Mouse (Mus musculus): Measurements from ENCODE around the gene Serpina3g.
"Not testable (repeated sequence)": the region's sequence is repeated elsewhere in the genome, so short reads cannot be mapped to it uniquely, and the experiment has no call there.

The Serpina3g gene

DNA sequence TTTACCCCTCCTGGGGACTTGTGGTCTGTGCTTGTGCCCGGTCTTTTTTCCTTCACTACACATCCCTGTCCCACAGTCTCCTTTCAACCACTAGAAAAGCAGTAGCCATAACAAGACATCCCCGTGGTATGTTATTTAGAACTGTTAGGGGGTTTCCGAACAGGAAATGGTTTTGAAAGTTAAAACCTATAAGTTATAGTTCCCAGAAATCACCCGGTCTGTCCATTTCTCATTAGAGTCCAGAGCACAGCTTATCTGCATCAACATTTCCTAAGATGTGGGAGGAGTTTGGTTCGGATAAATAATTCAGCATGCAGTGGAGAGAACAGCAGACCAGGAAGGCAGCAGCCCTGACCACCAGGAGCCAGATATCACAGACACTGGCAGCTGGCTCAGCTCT is at the start of gene Serpina3g:
Gene Serpina3g (plus strand): TSS at position 331 of the 400 bp plus-strand sequence.
- no peak for DNase-seq (ENCODE audit: low spot score)

DNA sequence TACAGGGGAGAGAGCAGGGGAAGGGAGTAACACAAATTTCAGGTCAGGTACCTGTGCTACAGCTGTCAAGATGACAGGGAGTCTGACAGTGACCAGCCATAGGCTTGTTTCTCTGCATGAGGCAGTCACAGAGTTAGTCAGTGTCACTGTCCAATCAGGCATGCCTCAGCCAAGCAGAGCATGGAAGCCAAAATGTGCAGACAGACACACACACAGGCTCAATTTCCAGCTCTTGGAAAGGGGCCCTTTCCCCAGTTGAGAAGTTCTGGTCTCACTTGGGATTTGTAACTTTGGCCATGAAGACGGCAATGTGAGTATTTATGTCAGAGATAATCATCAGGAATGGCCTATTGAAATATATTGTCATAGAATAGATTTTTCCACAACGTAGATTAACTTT is 46.8 kb upstream of the Serpina3g start:
- no peak for DNase-seq (ENCODE audit: low spot score)

DNA sequence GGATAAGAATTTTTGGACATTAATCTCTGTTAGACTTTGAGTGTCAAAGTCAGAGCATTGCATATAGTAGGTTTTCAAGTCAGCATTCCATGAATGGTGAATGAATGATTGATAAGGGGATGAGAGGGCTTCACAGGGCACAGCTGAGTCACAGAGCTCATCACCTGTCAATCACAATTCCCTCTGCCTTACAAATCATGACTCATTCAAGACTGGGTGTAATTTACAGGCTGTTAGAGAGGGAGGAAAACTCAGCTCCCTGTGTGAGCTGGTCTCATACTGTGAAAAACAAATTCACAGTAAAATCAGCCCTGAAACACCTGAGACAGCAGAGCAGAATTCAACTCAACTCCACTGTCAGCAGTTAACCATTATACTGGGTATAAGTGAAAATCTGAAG is 45.2 kb upstream of the Serpina3g start:
- no peak for DNase-seq (ENCODE audit: low spot score)

DNA sequence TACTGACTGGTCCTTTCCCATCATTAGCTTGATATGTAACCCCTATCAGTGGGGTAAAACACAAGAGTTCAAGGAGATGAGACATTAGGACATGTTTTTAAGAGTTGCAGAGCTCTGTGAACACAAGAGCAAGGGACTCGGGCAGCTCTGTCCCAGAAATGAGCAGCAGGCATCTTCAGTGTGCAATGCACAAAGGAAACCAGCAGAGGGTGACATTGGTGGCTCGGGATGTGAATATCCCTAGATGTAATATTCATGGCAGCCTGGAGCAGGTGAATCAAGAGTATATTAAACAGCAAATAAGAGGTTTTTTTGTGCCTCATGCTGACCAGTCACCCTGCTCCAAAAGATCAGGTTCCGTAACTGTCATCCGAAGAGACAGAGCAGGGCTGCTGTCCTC is 26.9 kb upstream of the Serpina3g start:
- DNase-seq (ENCODE audit: low spot score), result no peak

DNA sequence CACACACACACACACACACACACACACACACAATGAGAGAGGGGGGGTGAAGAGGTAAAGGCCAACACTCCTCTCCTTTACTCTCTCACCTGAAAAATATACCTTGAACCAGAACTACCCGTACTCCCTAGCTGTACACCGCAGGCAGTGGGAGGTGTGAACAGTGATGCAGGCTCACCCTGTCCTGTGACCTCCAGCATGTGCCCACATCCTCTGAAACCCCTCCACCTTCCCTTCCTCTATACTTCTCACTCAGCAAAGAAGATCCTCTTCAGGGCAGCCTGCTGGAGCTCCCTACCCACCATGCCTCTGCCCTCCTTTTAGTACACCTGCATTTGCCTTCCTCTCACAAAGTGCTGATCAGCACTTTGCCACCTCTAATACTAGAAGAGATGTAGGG is 26.2 kb upstream of the Serpina3g start:
- no peak for DNase-seq (ENCODE audit: low spot score)

DNA sequence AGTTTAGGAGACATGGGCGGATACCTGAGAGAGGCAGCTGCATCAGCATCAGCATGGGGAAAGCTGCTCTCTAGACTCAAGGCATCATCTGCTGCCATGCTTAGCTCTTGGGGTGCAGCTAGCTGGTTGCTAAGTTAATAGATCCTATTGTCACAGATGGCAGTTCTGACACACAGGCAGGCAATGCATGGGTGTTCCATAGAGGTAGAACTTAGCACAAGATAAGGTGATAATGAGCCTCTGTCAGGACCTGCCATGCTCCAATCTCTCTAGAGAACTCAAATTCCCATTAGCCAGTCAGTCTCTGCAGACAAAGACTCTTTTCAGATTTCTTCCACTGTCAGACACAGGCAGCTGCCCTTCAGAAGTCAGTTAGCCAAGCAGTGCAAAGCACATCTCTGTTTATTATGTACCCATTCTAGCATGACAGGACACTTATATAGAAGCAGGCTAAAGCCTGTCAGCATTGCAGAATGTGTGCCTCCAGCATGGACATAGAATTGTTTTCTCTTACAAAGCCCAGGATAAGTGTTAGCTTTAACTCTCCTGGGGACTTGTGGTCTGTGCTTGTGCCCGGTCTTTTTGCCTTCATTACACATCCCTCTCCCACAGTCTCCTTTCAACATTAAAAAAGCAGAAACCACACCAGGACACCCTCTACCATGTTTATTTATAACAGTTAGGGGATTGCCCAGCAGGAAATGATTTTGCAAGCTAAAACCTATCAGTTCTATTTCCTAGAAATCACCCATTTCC is 22.2 kb upstream of the Serpina3g start:
- no peak for DNase-seq (ENCODE audit: low spot score)

DNA sequence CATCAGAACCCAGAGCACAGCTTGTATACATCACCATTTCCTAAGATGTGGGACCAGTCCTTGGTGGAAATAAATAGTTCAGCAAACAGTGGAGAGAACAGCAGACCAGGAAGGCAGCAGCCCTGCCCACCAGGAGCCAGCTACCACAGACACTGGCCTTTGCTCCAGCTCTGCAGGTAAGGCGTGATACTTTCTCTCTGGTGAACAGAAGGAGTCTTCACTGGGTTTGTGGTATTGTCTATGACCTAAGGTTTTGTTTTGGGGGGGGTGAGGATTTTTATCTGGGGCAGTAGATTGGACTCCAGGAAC is 21.6 kb upstream of the Serpina3g start, which contains the start of gene Serpina3f:
Gene Serpina3f (plus strand): TSS at position 100 of the 309 bp plus-strand sequence.
- DNase-seq (ENCODE audit: low spot score), result no peak

DNA sequence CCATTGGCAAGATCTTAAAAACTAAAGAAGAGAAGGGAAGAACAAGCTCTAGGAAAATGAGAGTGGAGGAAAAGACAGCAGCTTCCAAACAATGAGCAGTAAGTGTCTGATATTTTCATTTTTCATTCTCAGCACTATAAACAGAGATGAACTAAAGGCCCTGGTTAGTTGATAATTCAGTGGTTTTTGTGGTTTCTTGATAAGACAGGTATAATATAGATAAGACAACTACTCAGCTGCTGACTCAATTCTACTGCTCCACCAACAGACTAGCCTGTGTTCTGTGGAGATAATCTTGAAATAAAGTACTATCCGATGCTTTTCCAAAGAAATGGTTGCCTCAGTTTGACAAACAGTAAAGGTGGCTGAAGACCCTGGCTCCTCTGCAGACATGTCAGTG is 20.8 kb upstream of the Serpina3g start:
- DNase-seq (ENCODE audit: low spot score), result no peak

DNA sequence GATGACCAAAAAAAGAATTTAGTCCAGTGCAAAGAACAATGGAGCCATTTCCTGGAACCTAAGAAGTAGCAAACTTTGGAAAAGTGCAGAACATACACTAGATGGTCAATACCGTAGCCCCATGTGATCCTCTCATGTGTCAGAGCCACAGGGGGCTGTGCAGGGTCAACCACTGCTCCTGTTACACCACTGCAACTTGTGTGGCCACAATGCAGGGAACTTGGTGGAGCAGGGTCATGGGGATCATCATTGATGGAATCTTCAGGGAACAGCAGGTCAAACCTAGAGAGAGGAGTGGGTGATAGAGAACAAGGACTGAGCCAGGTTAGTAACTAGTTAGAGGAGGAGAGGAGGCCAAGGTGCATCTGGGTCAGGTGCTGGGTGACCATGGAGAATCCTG is 14.4 kb upstream of the Serpina3g start:
- DNase-seq (ENCODE audit: low spot score), result no peak

DNA sequence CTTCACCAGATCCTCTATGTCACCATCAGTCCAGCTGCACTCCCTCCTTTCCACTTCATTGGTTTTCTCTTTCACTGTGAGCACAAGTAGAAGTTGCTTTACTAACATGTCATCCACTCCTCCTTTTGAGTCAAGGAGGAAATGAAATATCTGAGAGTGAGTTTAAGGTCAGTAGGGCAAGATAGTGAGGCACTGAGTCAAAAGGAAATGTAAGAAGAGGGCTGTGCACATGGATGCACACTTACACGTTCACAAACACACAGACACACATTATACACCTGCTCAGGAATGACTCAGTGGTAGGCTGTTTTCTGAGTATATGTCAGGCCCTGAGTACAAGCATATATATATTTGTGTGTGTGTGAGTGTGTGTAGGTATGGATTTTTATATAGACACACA is 12.4 kb upstream of the Serpina3g start:
- DNase-seq (ENCODE audit: low spot score), result no peak

DNA sequence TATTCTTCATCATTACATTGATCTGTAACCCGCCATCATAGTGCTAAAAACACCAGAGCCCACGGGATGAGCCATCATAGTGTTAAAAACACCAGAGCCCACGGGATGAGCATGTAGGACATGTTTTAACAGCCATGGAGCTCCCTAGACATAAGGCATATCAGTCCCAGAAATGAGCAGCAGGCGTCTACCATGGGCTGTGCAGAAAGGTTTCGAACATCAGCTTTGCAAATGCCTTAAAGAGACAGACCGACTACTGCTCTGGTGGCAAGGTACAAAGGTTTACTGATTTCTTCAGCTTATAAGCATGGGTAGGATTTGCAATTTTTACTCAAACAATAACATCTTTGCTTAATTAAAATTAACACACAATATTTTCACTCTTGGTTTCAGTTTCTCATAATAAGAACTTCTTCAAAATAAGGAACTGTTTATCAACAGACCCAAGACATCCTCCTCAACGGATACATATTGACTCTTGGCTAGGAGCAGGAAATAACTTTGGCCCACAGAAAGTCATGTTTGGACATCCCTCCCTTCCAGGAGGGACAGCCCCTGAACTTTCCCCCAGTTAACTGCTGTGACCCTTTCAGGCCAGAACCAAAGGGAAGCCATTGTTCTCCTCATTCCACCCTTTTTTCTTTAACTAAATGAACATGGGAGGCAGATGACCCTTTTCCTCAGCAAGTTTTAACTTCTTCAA is 11.3 kb upstream of the Serpina3g start:
- DNase-seq (ENCODE audit: low spot score), result peak; percentile 14

DNA sequence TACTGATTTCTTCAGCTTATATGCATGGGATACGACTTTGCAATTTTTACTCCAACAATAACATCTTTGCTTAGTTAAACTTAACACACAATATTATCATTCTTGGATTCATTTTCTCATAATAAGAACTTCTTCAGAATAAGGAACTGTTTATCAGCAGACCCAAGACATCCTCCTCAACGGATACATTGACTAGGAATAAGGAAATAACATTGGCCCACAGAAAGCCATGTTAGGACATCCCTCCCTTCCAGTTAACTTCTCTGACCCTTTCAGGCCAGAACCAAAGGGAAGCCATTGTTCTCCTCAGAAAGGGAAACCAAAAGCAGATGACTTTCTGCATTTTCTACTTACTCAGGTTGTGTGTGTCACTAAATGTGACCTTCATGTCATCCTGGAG is 5.3 kb upstream of the Serpina3g start:
- no peak for DNase-seq (ENCODE audit: low spot score)

DNA sequence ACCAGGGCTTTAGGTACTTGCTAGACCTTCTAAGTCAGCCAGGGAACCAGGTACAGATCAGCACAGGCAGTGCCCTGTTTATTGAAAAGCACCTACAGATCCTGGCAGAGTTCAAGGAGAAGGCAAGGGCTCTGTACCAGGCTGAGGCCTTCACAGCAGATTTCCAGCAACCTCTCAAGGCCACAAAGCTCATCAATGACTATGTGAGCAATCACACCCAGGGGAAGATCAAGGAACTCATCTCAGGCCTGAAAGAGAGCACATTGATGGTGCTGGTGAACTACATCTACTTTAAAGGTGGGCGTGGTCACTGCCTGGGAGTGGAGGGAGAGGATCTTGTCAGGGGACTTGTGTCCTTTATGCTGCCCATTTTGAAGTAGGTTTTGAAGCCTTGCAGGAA is 2.0 kb downstream of the Serpina3g start:
- not testable (repeated sequence) for DNase-seq (ENCODE audit: low spot score)

DNA sequence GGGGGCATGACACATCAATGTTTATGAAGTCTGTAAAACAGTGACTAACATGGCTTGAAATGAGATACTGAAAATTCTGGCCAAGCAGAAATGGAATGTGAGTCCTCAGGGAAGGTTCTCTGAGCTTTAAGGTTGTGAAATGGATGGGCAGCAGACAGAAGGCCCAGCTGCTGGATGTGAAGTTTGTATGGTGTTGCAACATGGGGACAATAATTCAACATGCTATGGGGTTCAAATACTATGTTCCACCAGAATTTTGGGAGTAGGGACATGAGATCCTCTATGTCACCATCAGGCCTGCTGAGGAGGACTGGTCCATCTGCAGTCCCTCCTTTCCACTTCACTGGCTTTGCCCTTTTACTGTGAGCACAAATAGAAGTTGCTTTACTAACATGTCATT is 7.3 kb downstream of the Serpina3g start:
- DNase-seq (ENCODE audit: low spot score), result no peak

DNA sequence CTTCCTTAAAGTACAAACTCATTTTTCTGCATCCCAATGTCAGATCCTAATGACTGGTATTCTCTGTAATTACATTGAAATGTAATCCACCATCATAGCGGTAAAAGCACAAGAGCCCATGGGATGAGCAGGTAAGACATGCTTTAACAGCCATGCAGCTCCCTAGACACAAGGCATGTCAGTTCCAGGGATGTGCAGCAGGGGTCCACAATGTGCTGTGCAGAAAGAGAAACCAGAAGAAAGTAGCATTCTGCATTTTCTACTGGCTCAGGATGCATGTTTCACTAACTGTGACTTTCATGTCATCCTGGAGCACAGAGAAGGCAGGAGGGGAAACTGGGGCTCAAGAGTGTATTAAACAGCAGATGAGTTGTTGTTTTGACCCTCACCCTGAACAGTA is 9.0 kb downstream of the Serpina3g start:
- DNase-seq (ENCODE audit: low spot score), result peak; percentile 6

DNA sequence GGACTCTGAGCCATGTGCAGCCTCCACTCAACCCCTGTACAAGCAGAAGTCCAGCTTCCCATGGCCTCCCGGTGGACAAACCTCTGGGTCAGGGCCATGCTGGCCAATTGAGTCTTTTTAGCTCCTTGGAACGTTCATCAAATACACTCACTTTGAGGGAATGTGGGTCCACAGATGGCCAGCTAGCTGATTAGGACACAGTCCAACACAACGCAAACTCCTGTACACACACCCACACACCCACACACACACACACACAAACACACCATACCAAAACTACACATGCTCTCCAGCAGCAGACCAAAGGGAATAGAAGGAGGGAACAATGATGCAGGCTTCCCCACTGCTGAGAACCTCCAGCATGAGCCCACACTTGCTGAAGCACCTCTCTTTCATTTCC is 9.6 kb downstream of the Serpina3g start:
- DNase-seq (ENCODE audit: low spot score), result no peak

DNA sequence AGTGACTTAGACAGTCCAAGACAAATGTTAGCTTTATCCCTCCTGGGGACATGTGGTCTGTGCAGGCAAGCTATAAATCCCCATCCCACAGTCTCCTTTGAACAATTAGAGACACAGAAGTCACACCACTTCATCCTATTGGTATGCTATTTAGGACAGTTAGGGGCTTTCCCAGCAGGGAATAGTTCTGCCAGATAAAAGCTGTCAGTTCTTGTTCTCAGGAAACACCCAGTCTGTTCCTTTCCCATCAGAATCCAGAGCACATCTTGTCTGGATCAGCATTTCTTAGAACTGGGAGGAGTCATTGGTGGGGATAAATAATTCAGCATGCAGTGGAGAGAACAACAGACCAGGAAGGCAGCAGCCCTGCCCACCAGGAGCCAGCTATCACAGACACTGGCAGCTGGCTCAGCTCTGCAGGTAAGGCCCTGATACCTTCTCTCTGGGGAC is 11.5 kb downstream of the Serpina3g start:
- no peak for DNase-seq (ENCODE audit: low spot score)

DNA sequence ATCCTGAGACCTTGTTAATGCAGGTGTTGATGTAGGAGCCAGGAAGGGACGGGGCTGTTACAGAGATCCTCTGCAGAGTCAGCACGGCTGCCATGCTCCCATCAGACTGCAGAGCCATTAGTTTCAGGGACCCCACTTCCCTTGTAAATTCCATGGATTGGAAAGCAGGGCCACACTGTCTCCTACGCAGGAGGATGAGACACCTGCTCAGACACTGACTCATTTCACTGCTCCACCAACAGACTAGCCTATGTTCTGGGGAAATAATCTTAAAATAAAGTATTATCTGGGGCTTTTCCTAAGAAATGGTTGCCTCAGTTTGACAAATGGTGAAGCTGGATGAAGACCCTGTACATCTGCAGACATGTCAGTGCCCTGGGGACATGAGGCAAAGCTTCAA is 12.2 kb downstream of the Serpina3g start:
- DNase-seq (ENCODE audit: low spot score), result no peak

DNA sequence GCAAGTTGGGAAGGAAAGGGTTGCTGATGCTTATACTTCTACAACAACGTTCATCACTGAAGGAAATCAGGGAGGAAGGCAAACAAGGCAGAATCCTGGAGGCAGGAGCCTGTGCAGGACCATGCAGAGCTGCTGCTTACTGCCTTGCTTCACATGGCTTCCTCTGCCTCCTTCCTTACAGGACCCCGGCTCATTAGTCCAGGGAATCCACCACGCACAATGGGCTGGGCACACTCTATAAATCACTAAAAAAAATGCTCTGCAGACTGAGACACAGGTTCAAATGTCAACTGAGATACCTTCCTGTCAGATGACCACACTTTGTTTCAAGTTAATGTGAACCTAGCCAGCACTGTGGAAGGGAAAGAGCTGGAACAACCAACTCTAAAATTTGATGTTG is 25.0 kb downstream of the Serpina3g start:
- DNase-seq (ENCODE audit: low spot score), result no peak

DNA sequence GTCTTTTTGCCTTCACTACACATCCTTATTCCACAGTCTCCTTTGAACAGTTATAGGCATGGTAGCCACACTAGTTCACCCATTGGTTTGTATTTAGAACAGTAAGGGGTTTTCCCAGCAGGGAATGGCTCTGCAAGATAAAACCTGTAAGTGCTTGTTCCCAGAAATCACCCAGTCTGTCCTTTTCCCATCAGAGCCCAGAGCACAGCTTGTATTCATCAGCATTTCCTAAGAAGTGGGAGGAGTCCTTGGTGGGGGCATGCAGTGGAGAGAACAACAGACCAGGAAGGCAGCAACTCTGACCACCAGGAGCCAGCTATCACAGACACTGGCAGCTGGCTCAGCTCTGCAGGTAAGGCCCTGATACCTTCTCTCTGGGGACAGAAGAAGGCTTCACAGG is 26.8 kb downstream of the Serpina3g start, which contains the start of gene Serpina3i:
Gene Serpina3i (plus strand): TSS at position 260 of the 400 bp plus-strand sequence.
- peak; percentile 21 for DNase-seq (ENCODE audit: low spot score)

DNA sequence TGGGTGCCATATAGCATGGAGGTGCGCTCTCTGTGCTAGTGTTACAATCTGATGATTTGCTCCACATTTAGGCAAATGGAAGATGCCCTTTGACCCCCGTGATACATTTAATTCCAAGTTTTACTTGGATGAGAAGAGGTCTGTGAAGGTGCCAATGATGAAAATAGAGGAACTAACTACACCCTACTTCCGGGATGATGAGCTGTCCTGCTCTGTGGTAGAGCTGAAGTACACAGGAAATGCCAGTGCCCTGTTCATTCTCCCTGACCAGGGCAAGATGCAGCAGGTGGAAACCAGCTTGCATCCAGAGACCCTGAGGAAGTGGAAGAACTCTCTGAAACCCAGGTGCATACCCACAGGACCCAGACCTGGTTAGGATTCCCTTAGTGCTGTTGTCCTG is 30.3 kb downstream of the Serpina3g start:
- DNase-seq (ENCODE audit: low spot score), result no peak

DNA sequence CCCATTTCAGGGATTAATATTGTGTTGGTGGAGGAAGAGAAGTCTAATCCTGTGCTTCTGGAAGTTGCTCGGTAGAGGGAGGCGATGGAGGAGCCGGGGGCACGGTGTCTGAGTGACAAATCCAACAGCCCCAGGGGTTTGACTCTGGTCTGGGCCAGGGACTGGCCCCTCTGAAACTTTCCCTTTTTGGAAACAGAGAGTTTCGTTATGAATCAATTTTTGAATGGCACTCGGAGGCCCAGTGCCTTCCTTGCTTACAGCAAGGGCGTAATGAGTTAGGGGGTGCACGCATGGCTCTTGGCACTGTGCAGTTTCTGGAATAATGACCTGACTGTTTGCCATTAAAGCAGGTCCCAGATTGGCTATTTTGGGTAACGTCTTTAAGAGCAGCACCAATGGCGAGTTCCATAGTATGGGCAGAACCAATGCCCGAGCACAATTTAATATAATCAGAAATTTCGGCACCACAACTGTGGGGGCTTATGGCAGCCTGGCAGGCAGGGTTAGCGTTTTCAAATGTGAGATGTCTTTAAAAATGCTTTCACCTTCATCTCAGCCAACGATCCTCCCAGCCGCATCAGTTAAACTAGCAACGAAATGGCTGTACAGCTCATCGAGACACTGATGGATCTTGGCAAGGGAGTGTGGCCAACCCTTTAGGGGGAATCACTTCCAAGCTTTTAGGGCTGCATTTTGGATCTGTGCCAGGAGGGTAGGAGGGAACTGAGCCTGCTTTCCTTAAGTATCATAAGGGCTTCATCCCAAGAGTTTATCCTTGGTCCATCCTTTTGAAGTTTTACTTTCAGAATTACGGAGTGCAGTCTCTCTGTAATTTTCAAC is 42.4 kb downstream of the Serpina3g start:
- no peak for DNase-seq (ENCODE audit: low spot score)

DNA sequence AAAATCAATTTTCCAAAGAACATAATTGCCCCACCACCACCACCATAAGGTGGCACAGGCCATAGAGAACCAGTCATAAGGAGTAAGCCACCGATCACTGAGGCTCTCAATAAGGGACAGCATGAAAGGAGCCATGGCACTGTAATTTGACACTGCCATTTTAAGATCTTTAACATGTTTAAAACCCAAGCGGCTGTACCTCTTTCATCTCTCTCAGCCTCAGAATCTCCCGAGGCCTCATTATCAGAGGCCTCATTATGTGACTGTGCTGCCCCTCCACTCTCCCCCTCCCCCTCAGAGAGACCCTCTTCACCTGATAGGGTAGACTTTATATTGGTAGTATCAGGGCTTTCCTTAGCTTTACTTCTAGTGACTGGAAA is 43.0 kb downstream of the Serpina3g start:
- no peak for DNase-seq (ENCODE audit: low spot score)

Data from adipocyte (in vitro differentiated cells).